Mouse (Mus musculus) limb, embryonic 11.5 days (tissue): Measurements from ENCODE around the gene Selenov. TPM values are rescaled to one million over a fixed set of nuclear protein-coding genes. Genes with fewer than 3 reads are reported as not detected.

Source experiments
- ATAC-seq: fragments of 200-750 bp; cut with Nextera tagmentation; 2 replicates; pipeline ENCODE4 v1.8.0; 2017; ENCODE audit warnings: low read depth; ENCODE audit not compliant: insufficient number of reproducible peaks, low FRiP score, low TSS enrichment
- DNase-seq: peaks from one replicate; pipeline ENCODE4 v3.0.0-alpha.2; 2015; ENCODE audit warnings: low spot score
- H3K27ac ChIP-seq: fragments of 300-500 bp; sonication (generic); replicated peaks from 2 replicates; pipeline ENCODE4 v1.5.1; 2014; ENCODE audit warnings: low read depth, mild to moderate bottlenecking, low read length
- H3K27me3 ChIP-seq: fragments of 300-500 bp; sonication (generic); 2 replicates; pipeline ENCODE4 v1.6.1; 2014; ENCODE audit warnings: mild to moderate bottlenecking, low read length, mixed read lengths; ENCODE audit not compliant: control insufficient read depth, insufficient read depth
- H3K36me3 ChIP-seq: fragments of 300-500 bp; sonication (generic); 2 replicates; pipeline ENCODE4 v1.6.1; 2014; ENCODE audit warnings: mild to moderate bottlenecking, low read length, moderate library complexity, mixed read lengths; ENCODE audit not compliant: control insufficient read depth, insufficient read depth
- H3K4me1 ChIP-seq: fragments of 300-500 bp; sonication (generic); 2 replicates; pipeline ENCODE4 v1.6.1; 2014; ENCODE audit warnings: low read length, mixed read lengths; ENCODE audit not compliant: control insufficient read depth, insufficient read depth
- H3K4me2 ChIP-seq: fragments of 300-500 bp; sonication (generic); 2 replicates; pipeline ENCODE4 v1.6.1; 2014; ENCODE audit warnings: low read depth, mild to moderate bottlenecking, moderate library complexity; ENCODE audit not compliant: severe bottlenecking
- H3K4me3 ChIP-seq: fragments of 300-500 bp; sonication (generic); 2 replicates; pipeline ENCODE4 v1.5.1; 2014; ENCODE audit warnings: low read depth, low read length
- H3K9ac ChIP-seq: fragments of 300-500 bp; sonication (generic); 2 replicates; pipeline ENCODE4 v1.6.1; 2014; ENCODE audit warnings: mild to moderate bottlenecking, low read length
- H3K9me3 ChIP-seq: fragments of 300-500 bp; sonication (generic); 2 replicates; pipeline ENCODE4 v1.6.1; 2016; ENCODE audit warnings: low read length; ENCODE audit not compliant: control insufficient read depth
- WGBS: fragments of 180-500 bp; shearing (Covaris S2); extraction: QIAGEN DNeasy Blood & Tissue Kit; methylation state at CpG from one replicate; pipeline ENCODE4 v1.1.7; 2014; 5-methylcytosine and 5-hydroxymethylcytosine counted together
- polyA plus RNA-seq: library from polyadenylated mRNA; unstranded; fragments of >200 nt; fragmentation: Nextera tagmentation; extraction: Ambion mirVana; gene quantifications from 2 replicates; pipeline ENCODE4 v1.2.1, GENCODE M21; 2014

The Selenov gene
- polyA plus RNA-seq, 1 experiment from 2014 or later = not detected

DNA sequence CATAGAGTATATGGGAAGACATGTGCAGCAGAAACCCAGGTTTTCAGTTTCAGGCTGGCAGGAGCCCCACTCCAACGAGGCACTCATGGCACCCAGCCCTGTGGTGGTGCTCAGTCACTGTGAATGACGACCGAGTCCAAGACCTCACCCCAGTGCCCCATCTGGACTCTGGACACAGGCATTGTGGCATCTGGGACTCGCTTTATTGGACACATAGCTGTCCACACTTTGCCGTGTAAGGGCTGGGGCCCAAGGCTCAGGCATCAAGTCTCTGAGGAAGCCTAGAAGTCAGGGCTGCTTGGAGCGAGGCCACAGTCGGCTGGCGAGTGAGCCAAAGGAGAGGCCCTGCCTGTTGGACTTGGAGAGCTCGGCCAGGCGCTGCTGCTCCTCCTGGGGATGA lies 14.7 kb upstream of the Selenov start:
- H3K27me3 ChIP-seq = peaks cover 11% of the 10 kb centered on the region
- WGBS = 93% methylated on average over 10 of the region's 10 CpGs
- no peak overlapping the region for H3K9ac ChIP-seq
- ATAC-seq (no peak), DNase-seq (no peak)
- H3K4me1 ChIP-seq = peaks cover 5% of the 10 kb centered on the region
- H3K27ac ChIP-seq = no peak overlapping the region
- H3K4me2 ChIP-seq = no peak overlapping the region
- H3K4me3 ChIP-seq = no peak overlapping the region
- H3K36me3 ChIP-seq = peaks cover 32% of the 10 kb centered on the region
- no peaks in the 10 kb centered on the region for H3K9me3 ChIP-seq

- H3K27me3 ChIP-seq = peaks cover 33% of the 10 kb centered on the region
- no peak within 1 kb of the TSS for H3K27ac ChIP-seq
These were observed 10.8 kb upstream of the Selenov start, which contains the start of gene Dll3 for GRCm38 (mm10) chr7:28301616-28302433. Gene Dll3, minus strand, starts transcription at chr7:28302238.

DNA sequence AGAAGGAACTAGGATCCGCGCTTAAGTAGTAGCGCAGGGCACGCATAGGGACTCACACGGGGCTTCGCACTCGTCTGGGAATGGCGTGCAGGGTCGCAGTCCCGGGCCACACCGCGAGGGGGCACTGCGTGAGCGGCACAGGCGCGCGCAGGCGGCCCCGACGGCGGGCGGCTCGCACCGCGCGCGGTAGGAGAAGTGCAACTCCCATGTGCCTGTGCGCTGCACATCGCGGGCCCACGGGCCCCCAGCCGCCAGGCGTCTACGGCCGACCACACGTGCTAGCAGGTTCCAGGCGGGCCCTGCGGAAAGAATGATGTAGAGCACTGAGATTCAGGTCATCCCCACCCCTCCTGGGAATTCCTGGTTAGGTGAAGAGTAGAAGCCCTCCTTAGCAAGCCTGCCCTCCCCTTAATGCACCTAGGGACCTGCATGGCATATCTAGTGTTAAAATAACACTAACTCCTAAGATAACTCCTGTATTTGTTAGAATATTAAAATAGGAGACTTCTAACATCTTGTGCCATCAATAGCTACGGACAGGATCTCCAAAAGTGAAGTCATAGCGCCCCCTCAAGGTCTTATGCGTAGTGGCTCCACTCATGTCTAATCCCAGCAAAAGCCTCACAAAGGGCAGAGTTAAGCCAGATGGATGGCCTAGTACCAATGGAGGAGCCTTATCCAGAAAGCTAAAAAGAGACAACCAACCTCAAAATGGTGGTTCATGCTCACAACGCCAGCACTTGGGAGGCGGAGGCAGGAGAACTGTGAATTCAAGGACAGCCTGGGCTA lies 8.0 kb upstream of the Selenov start:
- H3K27ac ChIP-seq = no peak overlapping the region
- no peak overlapping the region for H3K9ac ChIP-seq
- H3K4me1 ChIP-seq = peaks cover 5% of the 10 kb centered on the region; the same call in 1 of the 2 replicates
- no peak overlapping the region; the same call in 1 of the 2 replicates for H3K4me2 ChIP-seq
- 28% methylated on average over 42 of the region's 43 CpGs for whole genome bisulfite sequencing
- no peak overlapping the region for H3K4me3 ChIP-seq
- ATAC-seq (no peak), DNase-seq (peak; percentile 58)
- peaks cover 43% of the 10 kb centered on the region for H3K27me3 ChIP-seq
- H3K36me3 ChIP-seq = no peaks in the 10 kb centered on the region
- no peaks in the 10 kb centered on the region for H3K9me3 ChIP-seq

More at GRCm38 (mm10) chr7:28301616-28302433, 10.8 kb upstream of the Selenov start, which contains the start of gene Dll3:
- H3K4me1 ChIP-seq = peaks cover 5% of the 10 kb centered on the region; the same call in 1 of the 2 replicates
- H3K4me3 ChIP-seq = peak within 1 kb of the TSS; percentile 24
- H3K9me3 ChIP-seq = no peaks in the 10 kb centered on the region
- WGBS = under 1% methylated on average over 30 of the region's 30 CpGs
- peaks cover 16% of the 10 kb centered on the region for H3K36me3 ChIP-seq
- peak within 1 kb of the TSS; percentile 59 for H3K4me2 ChIP-seq
- DNase-seq (peak; percentile 84), ATAC-seq (peak; percentile 67; the same call in 1 of the 2 replicates)
- peak within 1 kb of the TSS; percentile 41 for H3K9ac ChIP-seq

GRCm38 (mm10) chr7:28294481-28294880 lies 3.5 kb upstream of the Selenov start:
- H3K36me3 ChIP-seq = no peaks in the 10 kb centered on the region
- 3% methylated on average over 61 of the region's 63 CpGs for WGBS
- H3K4me3 ChIP-seq = peak overlapping the region; percentile 31
- ATAC-seq (no peak), DNase-seq (peak; percentile 82)
- H3K27ac ChIP-seq = no peak overlapping the region
- H3K9me3 ChIP-seq = no peaks in the 10 kb centered on the region
- peak overlapping the region; percentile 76 for H3K4me2 ChIP-seq
- peaks cover 3% of the 10 kb centered on the region; the same call in 1 of the 2 replicates for H3K4me1 ChIP-seq
- peaks cover 59% of the 10 kb centered on the region for H3K27me3 ChIP-seq
- H3K9ac ChIP-seq = peak overlapping the region; percentile 40

- under 1% methylated on average over 18 of the region's 18 CpGs for WGBS
- ATAC-seq (no peak), DNase-seq (no peak)
- no peak overlapping the region for H3K27ac ChIP-seq
- peak overlapping the region; percentile 39 for H3K4me2 ChIP-seq
- H3K4me3 ChIP-seq = peak overlapping the region; percentile 17
- no peaks in the 10 kb centered on the region for H3K9me3 ChIP-seq
- peaks cover 3% of the 10 kb centered on the region; the same call in 1 of the 2 replicates for H3K4me1 ChIP-seq
- H3K36me3 ChIP-seq = no peaks in the 10 kb centered on the region
- H3K9ac ChIP-seq = no peak overlapping the region
- peaks cover 55% of the 10 kb centered on the region for H3K27me3 ChIP-seq
These were observed 821 bp downstream of the Selenov start for GRCm38 (mm10) chr7:28290165-28290564.

DNA sequence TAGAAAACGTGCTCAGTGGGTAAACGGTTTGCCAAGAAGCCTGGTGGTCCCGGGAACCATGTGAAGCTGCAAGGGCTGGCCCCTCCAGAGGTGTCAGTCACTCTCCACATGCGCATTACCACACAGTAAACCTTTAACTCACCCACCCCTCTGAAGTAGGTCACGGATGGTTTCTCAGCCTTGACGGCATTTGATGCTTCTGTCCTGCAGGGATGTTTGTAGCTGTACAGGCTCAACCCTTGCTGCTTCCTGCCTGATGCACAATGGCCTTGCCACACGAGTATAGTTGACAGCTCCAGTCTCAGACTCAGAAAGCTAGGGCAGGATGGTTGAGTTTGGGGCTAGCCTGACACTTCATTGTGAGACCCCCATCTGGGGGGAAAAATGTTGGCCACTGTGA lies 10.4 kb downstream of the Selenov start:
- DNase-seq = no peak
- H3K4me1 ChIP-seq = no peaks in the 10 kb centered on the region
- no peak overlapping the region for H3K4me2 ChIP-seq
- no peak overlapping the region for H3K9ac ChIP-seq
- H3K27ac ChIP-seq = no peak overlapping the region
- H3K4me3 ChIP-seq = no peak overlapping the region
- no peaks in the 10 kb centered on the region for H3K9me3 ChIP-seq
- no peaks in the 10 kb centered on the region for H3K36me3 ChIP-seq
- no peaks in the 10 kb centered on the region for H3K27me3 ChIP-seq
- WGBS = 79% methylated on average over 7 of the region's 7 CpGs
- ATAC-seq = no peak

DNA sequence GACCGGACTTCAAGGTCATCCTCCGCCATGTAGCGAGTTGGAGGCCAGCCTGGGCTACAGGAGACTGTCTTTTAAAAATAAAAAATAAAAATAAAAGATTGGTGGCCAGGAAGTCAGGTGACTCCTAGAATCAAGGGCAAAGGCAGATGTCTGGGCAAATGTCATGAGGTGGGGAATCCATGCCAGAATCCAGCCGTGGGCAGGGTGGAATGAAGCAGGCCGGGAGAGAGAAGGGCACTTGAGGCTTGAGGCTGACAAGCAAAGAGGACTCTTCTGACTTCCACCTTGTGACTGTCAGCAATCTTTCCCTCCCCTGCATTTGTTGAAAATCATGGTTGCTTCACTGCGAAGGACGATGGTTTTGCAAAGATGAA lies 12.7 kb downstream of the Selenov start:
- Histone ChIP-seq H3K27me3 (no peaks in the 10 kb centered on the region), H3K27ac (no peak overlapping the region), H3K9ac (peak overlapping the region; percentile 91), H3K4me1 (no peaks in the 10 kb centered on the region), H3K4me3 (peak overlapping the region; percentile 61), H3K4me2 (peak overlapping the region; percentile 84), H3K36me3 (no peaks in the 10 kb centered on the region), H3K9me3 (no peaks in the 10 kb centered on the region)
- WGBS = 85% methylated on average over 7 of the region's 7 CpGs
- ATAC-seq = no peak
- DNase-seq = no peak

GRCm38 (mm10) chr7:28277615-28278278 lies 13.2 kb downstream of the Selenov start, which contains the start of gene Eid2b:
Gene Eid2b, plus strand, starts transcription at chr7:28277739.
- DNase-seq = peak; percentile 98
- Histone ChIP-seq H3K4me3 (peak within 1 kb of the TSS; percentile 61), H3K4me2 (peak within 1 kb of the TSS; percentile 84), H3K4me1 (no peaks in the 10 kb centered on the region), H3K9ac (peak within 1 kb of the TSS; percentile 91), H3K9me3 (no peaks in the 10 kb centered on the region), H3K27me3 (no peaks in the 10 kb centered on the region), H3K27ac (no peak within 1 kb of the TSS), H3K36me3 (no peaks in the 10 kb centered on the region)
- peak; percentile 63; the same call in 1 of the 2 replicates for ATAC-seq
- WGBS = 3% methylated on average over 68 of the region's 68 CpGs
